Comparison of ENCODE assay signal across 35 mouse cellular contexts in the genomic region with DNA sequence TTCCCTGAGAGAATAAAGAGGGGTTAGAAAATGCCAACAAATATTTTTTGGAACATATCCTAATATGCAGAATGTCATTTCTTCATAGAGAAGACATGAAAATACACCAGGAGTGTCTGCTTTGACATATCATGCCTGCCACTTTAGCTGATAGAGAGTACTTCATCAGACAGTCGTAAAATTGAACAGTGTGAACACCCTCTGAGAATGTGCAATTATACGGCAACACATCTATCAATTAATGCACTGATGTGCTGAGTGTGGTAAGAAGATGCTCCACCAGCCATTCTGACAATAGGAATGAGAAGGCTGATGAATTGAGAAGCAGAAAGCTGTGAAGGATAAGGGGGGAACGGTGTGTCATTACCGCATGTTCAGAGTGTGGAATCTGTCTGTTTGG.
"Had no signal": no experiment of that assay in that cellular context is flagged by ENCODE, and none has a peak within 500 bp of the region (broad histone marks: within the 10 kb centered on the region; RNA-seq: fewer than 3 reads in every experiment).

No protein-coding gene starts in this region.

- H3K4me3 ChIP-seq: heart, embryonic 12.5 days; heart, embryonic 13.5 days; heart, embryonic 15.5 days; hindbrain, embryonic 10.5 days; hindbrain, embryonic 12.5 days; hindbrain, embryonic 13.5 days; hindbrain, embryonic 15.5 days; intestine, embryonic 15.5 days; kidney, embryonic 15.5 days; layer of hippocampus, adult 2 months; left cerebral cortex, adult 2 months had no signal

- ATAC-seq: hindbrain, embryonic 16.5 days; hindbrain, postnatal 0 days; inflammation-experienced regulatory T-cells, adult 6 months; intestine, embryonic 15.5 days; intestine, embryonic 16.5 days; intestine, postnatal 0 days had no signal

- H3K9ac ChIP-seq: heart, embryonic 12.5 days; heart, embryonic 13.5 days; heart, embryonic 15.5 days; hindbrain, embryonic 12.5 days; hindbrain, embryonic 13.5 days; hindbrain, embryonic 14.5 days; hindbrain, embryonic 15.5 days; intestine, embryonic 15.5 days; kidney, embryonic 15.5 days had no signal

- H3K36me3 ChIP-seq: heart, embryonic 12.5 days; heart, embryonic 13.5 days; heart, embryonic 15.5 days; hindbrain, embryonic 10.5 days; hindbrain, embryonic 12.5 days; hindbrain, embryonic 13.5 days; hindbrain, embryonic 15.5 days; intestine, embryonic 15.5 days; kidney, embryonic 15.5 days had no signal

- H3K4me2 ChIP-seq: heart, embryonic 11.5 days; heart, embryonic 12.5 days; heart, embryonic 13.5 days; heart, embryonic 15.5 days; hindbrain, embryonic 12.5 days; hindbrain, embryonic 13.5 days; hindbrain, embryonic 14.5 days; hindbrain, embryonic 15.5 days; intestine, embryonic 15.5 days; kidney, embryonic 15.5 days had no signal

- H3K27me3 ChIP-seq: heart, embryonic 12.5 days; heart, embryonic 13.5 days; heart, embryonic 15.5 days; hindbrain, embryonic 12.5 days; hindbrain, embryonic 13.5 days; hindbrain, embryonic 15.5 days; intestine, embryonic 15.5 days; kidney, embryonic 15.5 days had no signal

- DNase-seq: heart, postnatal 10 days; heart, postnatal 14 days; heart, postnatal 36 days; heart, postnatal 4 days; kidney, adult 11 months; kidney, adult 18-20 months; kidney, adult 2 months; kidney, adult 8-10 months; kidney, adult 9 months; kidney, postnatal 10 days; kidney, postnatal 14 days; kidney, postnatal 25 days; kidney, postnatal 36 days; kidney, postnatal 4 days; layer of hippocampus, adult 9-11 months; layer of hippocampus, postnatal 36 days had no signal

- H3K9me3 ChIP-seq: heart, embryonic 12.5 days; heart, embryonic 13.5 days; heart, embryonic 15.5 days; hindbrain, embryonic 10.5 days; hindbrain, embryonic 12.5 days; hindbrain, embryonic 13.5 days; hindbrain, embryonic 15.5 days; intestine, embryonic 15.5 days; kidney, embryonic 15.5 days had no signal

- H3K4me1 ChIP-seq: heart, embryonic 12.5 days; heart, embryonic 13.5 days; heart, embryonic 15.5 days; hindbrain, embryonic 10.5 days; hindbrain, embryonic 12.5 days; hindbrain, embryonic 13.5 days; hindbrain, embryonic 15.5 days; intestine, embryonic 15.5 days; kidney, embryonic 15.5 days had no signal

- H3K27ac ChIP-seq: heart, embryonic 13.5 days; heart, embryonic 15.5 days; hindbrain, embryonic 10.5 days; hindbrain, embryonic 12.5 days; hindbrain, embryonic 13.5 days; hindbrain, embryonic 14.5 days; hindbrain, embryonic 15.5 days; hindbrain, postnatal 0 days; intestine, embryonic 15.5 days; kidney, embryonic 15.5 days; kidney, postnatal 0 days; layer of hippocampus, adult 2 months; left cerebral cortex, adult 2 months had no signal
